Mouse (Mus musculus) WW6 (cell line): ENCODE measurements around the gene Slc45a2.

ENCODE experiments used
- DNase-seq: peaks from one replicate; pipeline ENCODE4 v3.0.0-alpha.2; 2013; ENCODE audit warnings: low read depth, low spot score

The Slc45a2 gene

GRCm38 (mm10) chr15:11065528-11066171 is 65.1 kb downstream of the Slc45a2 start:
- DNase-seq: no peak

- no peak for DNase-seq
These were observed 65.8 kb downstream of the Slc45a2 start for GRCm38 (mm10) chr15:11066299-11066698.

GRCm38 (mm10) chr15:11067891-11068290 is 67.4 kb downstream of the Slc45a2 start:
- no peak for DNase-seq

GRCm38 (mm10) chr15:11075726-11076361 is 75.3 kb downstream of the Slc45a2 start:
- DNase-seq: no peak
